In genomic region chr6:17464281-17465025, GRCm38 (mm10) we compare ENCODE assay signal across 8 mouse cellular contexts. TPM values are rescaled to one million over a fixed set of nuclear protein-coding genes. Genes with fewer than 3 reads are reported as not detected.
A peak's percentile ranks its signal among the peaks of the same experiment; 100 is the strongest.
DNase-seq lines count a peak whose midpoint lies in the region; ATAC-seq lines count a peak whose summit lies in the region.

No protein-coding gene starts in this region.

- DNase-seq in neural tube, embryonic 11.5 days (ENCODE audit: low spot score), result no peak
- DNase-seq in neural tube, embryonic 10.5 days (ENCODE audit: extremely low spot score, low spot score), result no peak
- DNase-seq in embryonic facial prominence, embryonic 14.5 days (ENCODE audit: low spot score), result no peak
- DNase-seq in kidney, adult 18-20 months, result peak; percentile 41
- DNase-seq in layer of hippocampus, postnatal 14 days (ENCODE audit: low spot score in 2 of 2), result no peak
- DNase-seq in spleen, postnatal 14 days (ENCODE audit: low spot score in 2 of 2), result no peak
- no peak for DNase-seq in layer of hippocampus, adult 9-11 months

- peak overlapping the region; percentile 93 for H3K4me2 ChIP-seq in neural tube, embryonic 11.5 days (ENCODE audit: low read depth)
- peak overlapping the region; percentile 95 for H3K4me2 ChIP-seq in embryonic facial prominence, embryonic 14.5 days (ENCODE audit: low read depth, low read length)

- H3K36me3 ChIP-seq in neural tube, embryonic 11.5 days (ENCODE audit: control insufficient read depth, insufficient read depth, low read length), result no peaks in the 10 kb centered on the region
- H3K36me3 ChIP-seq in embryonic facial prominence, embryonic 14.5 days (ENCODE audit: control insufficient read depth, insufficient read depth, low read length), result no peaks in the 10 kb centered on the region
- H3K36me3 ChIP-seq in macrophage (ENCODE audit: inconsistent target), result no peaks in the 10 kb centered on the region

- no peaks in the 10 kb centered on the region for H3K9me3 ChIP-seq in neural tube, embryonic 11.5 days (ENCODE audit: control insufficient read depth, low read length)
- H3K9me3 ChIP-seq in embryonic facial prominence, embryonic 14.5 days (ENCODE audit: control insufficient read depth, low read length), result no peaks in the 10 kb centered on the region

- H3K79me2 ChIP-seq in macrophage (ENCODE audit: inconsistent target), result no peaks in the 10 kb centered on the region

- H3K9ac ChIP-seq in neural tube, embryonic 11.5 days (ENCODE audit: low read length), result peak overlapping the region; percentile 42; the same call in 1 of the 2 replicates
- H3K9ac ChIP-seq in embryonic facial prominence, embryonic 14.5 days (ENCODE audit: low read depth, low read length), result peak overlapping the region; percentile 72

- ATAC-seq in neural tube, embryonic 11.5 days (ENCODE audit: insufficient read depth, low FRiP score, low TSS enrichment), result peak; percentile 45
- ATAC-seq in embryonic facial prominence, embryonic 14.5 days (ENCODE audit: low read depth), result peak; percentile 23; the same call in 1 of the 2 replicates

- WGBS in neural tube, embryonic 11.5 days, result 9% methylated on average over 15 of the region's 15 CpGs
- WGBS in embryonic facial prominence, embryonic 14.5 days, result 9% methylated on average over 15 of the region's 15 CpGs
- WGBS in macrophage (ENCODE audit: missing documents), result 34% methylated on average over 15 of the region's 15 CpGs

- no peak overlapping the region for H3K27ac ChIP-seq in neural tube, embryonic 11.5 days (ENCODE audit: low read depth, low read length)
- peak overlapping the region; percentile 2; the same call in 1 of the 2 replicates for H3K27ac ChIP-seq in embryonic facial prominence, embryonic 14.5 days (replicated peaks; ENCODE audit: low read depth, low read length)
- H3K27ac ChIP-seq in macrophage, result no peak overlapping the region

- H3K4me3 ChIP-seq in neural tube, embryonic 11.5 days (ENCODE audit: low read depth, low read length), result peak overlapping the region; percentile 66
- peak overlapping the region; percentile 59 for H3K4me3 ChIP-seq in embryonic facial prominence, embryonic 14.5 days (ENCODE audit: low read depth, low read length)
- H3K4me3 ChIP-seq in macrophage (ENCODE audit: inconsistent target), result peak overlapping the region; percentile 4; the same call in 1 of the 2 replicates

- H3K27me3 ChIP-seq in neural tube, embryonic 11.5 days (ENCODE audit: control insufficient read depth, insufficient read depth, low read length), result peaks cover 5% of the 10 kb centered on the region; the same call in 1 of the 2 replicates
- 0 out of 2 replicates have a peak, but pooled peaks cover 4% of the 10 kb centered on the region for H3K27me3 ChIP-seq in embryonic facial prominence, embryonic 14.5 days (replicated peaks; ENCODE audit: control insufficient read depth, insufficient read depth, low read length)

- no peaks in the 10 kb centered on the region for H3K4me1 ChIP-seq in neural tube, embryonic 11.5 days (ENCODE audit: control insufficient read depth, insufficient read depth, low read length)
- no peaks in the 10 kb centered on the region for H3K4me1 ChIP-seq in embryonic facial prominence, embryonic 14.5 days (ENCODE audit: control insufficient read depth, insufficient read depth, low read length)

RNA-seq across cellular contexts. Expression of gene Met, which starts 0.9 kb away (rescaled TPM):
- polyA plus RNA-seq in neural tube, embryonic 11.5 days (2014; fragmentation: Nextera tagmentation; extraction: Ambion mirVana), result 5.4 and 6.9 TPM in 2 replicates
- 9.0 and 11.1 TPM in 2 replicates for polyA plus RNA-seq in embryonic facial prominence, embryonic 14.5 days (2014; fragmentation: Nextera tagmentation; extraction: Ambion mirVana)
- total RNA-seq in macrophage (2018; cell fraction: chromatin; rRNA removed), result 100 to 1,000 TPM in 1 of 26 experiments, 10 to 100 TPM in 5, 1 to 10 TPM in 16, under 1 TPM in 4; 0.66 to 104 (median 3.3) TPM
- total RNA-seq in macrophage (2018; cell fraction: cytosol; rRNA removed), result 10 to 100 TPM in 2 of 26 experiments, 1 to 10 TPM in 23, under 1 TPM in 1; 0.97 to 18.4 (median 3.1) TPM
- 10 to 100 TPM in 7 of 26 experiments, 1 to 10 TPM in 19; 1.6 to 62.2 (median 7.7) TPM for total RNA-seq in macrophage (2018; cell fraction: nucleus; rRNA removed)
- 0.79 to 1.2 TPM (median 1.1 TPM) in 3 replicates for polyA plus RNA-seq in macrophage (2018)
- 1 to 10 TPM; 6.5 to 6.7 TPM for total RNA-seq in layer of hippocampus, postnatal 14 days (2021)

Comparison
In these comparisons a context has a peak if more than half of its experiments do, and no peak if none do; other contexts are left out.
1. H3K4me3 ChIP-seq: peak in every context shown above with its lines; median percentile 66 in neural tube, embryonic 11.5 days; 59 in embryonic facial prominence, embryonic 14.5 days; 4 in macrophage.